Mouse (Mus musculus) gastrocnemius, postnatal 25 days (tissue): ENCODE data around the gene Mgat4a. TPM values are rescaled to one million over a fixed set of nuclear protein-coding genes. Genes with fewer than 3 reads are reported as not detected.

Experiments used
- DNase-seq: peaks from one replicate; pipeline ENCODE4 v3.0.0; 2022
- total RNA-seq, 2 experiments: library from RNA; stranded (reverse); gene quantifications; 1 replicate in 1 of 2; 2 replicates in 1 of 2; pipeline ENCODE4 v1.2.3; 2021

The Mgat4a gene
- total RNA-seq, 2 experiments from 2014 or later: 3.5 to 4.6 TPM

DNA sequence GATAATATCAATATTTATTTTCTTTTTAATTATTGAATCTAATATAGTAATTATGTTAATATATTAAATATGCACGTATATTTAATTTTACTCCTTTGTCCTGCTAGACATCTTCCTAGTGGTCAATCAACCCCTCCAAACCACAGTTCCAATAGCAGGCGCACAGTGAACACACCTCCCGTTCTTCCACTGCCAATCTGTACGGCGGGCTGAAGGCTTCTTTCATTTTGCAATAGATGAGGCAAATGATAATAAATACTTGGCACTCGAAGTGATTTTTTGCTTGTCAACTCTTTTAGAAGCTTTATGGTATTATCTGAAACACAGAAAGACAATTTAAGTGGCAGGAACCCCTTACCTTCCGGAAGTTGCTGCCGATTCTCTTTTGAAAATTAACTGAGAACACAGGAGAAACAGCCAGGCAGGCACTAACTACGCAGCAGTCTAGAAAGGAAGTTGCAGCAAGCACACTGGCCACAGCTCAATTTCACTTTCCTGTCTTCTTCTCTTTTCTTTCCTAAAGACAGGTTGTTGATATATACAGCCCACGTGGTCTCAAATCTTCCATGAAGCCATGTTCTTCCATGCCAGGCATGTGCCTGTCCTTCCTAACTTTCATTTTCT lies 45.0 kb downstream of the Mgat4a start:
- DNase-seq: no peak

DNA sequence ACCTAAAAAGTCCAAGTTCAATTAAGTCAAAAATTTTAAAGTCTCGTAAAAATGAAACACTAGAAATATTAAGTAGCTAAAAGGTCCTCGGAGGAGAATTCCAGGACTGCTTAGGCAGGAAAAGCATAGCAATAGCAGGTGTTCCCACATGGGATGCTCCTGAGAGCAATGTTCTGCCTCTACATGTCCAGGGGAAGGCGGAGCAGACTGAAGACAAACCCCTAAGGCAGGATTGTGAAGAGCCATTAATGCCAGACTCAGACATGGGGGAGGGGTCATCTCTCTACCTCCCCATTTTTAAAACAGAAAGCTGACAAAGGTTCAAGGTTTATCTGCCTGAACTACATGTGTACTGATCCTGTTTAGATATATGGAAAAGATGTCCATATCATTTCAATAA lies 45.7 kb downstream of the Mgat4a start:
- DNase-seq: no peak

DNA sequence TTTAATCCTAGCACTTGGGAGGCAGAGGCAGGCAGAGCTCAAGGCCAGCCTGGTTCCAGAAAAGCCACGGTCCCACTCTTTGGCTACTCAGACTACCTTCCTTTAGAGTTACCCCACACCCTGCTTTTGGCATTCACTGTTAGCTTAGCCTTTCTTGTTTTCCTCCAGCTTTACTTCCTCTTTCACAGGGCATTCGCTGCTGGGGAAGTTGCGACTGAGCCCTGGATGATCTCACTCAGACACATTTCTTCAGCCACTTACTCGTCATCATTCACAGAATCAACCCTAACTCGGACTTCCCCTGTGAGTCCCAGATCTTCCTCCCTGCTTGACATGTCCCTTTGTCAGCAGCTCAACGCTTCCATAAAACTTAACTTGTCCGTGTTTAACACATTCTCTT lies 49.1 kb downstream of the Mgat4a start:
- DNase-seq: no peak

DNA sequence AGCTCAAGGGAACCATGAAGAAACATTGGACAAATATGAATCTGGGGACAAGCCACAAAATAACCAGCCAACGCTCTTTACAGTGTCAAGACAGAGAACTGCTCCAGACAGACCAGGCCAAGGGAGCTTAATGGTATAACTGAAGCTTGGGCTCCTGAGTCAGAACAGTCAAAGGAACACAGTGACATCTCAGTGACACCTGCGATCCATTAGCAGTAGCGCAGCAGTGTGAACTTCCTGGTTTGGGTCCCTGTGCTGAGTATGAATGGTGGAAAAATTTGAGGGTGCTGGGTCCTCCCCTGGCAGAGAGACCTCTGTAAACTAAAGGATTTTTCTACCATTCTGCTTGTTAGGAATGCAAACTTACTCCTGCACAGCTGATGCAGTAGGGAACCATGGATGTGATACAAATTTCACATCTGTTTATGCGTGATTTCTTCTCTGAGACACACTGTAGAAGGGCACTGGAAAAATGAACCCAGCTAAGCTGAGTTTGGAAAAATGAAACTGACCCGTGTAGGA lies 50.1 kb downstream of the Mgat4a start:
- no peak for DNase-seq

DNA sequence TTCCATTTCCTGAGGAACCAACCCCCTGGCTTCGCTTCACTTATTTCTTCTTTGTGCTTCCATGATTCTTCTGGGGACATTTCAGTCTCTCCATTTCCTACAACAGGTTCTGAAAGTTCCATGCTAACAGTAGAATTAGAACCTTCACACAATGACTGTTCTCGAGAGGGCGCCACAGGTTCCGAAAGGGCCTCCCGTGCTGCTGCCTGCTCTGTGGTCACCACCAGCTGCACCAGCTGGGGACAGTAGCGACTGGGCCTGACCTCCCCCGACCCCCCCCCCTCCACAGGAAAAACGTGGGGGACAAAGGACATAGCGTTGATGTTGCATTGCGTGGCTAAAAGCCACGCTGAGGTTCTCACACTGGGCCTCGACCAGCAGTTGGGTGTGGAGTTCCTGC lies 52.3 kb downstream of the Mgat4a start:
- DNase-seq: no peak

DNA sequence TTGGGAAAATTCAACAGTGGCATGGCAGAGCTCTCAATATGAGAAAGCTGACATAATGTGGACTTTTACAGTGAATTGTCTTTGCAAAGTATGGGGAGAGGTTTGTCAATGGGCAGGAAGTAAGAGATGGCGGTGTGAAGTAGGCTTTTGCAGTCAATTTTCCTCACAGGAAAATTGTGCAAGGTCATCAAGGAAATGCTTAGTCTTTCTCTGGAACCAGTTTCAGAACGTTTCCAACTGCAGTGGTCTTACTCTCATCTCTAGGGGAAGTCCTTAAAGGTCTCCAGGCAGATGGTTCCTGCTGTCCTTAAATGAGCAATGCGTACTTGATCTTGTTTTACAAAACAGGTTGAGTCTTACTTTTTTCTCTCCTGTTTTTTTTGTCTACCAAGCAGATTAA lies 53.8 kb downstream of the Mgat4a start:
- DNase-seq: no peak

DNA sequence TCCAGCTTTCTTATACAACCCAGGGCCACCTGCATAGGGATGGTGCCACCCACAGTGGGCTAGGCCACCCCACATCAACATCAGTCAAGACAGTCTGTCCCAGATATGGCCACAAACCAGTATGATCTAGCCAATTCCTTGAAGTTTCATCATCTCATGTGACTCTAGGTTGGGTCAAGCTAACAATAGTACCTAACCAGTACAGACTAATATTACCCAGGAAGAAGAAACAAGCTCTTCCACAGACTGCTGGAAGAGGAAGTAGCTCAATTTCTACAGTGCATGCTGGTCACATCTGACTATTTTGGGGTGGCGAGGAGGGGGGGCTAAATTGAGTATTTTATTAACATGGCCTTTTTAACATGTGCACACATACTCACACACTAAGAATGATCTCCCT lies 54.4 kb downstream of the Mgat4a start:
- DNase-seq: no peak

DNA sequence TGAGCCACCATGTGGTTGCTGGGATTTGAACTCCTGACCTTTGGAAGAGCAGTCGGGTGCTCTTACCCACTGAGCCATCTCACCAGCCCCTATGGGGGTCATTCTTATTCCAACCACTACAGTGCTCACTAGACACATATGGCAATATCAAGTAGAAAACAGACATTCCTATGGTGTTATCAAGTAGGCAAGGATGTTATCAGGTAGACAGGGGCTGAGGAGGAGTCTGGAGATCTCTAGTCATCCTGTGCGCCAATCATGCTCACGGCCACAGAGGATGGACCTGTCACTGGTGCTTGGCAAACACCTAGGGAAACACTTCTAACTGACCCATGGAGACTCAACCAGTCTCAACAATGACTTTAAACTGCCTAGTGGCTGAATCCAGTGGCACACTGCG lies 56.2 kb downstream of the Mgat4a start:
- DNase-seq: no peak

DNA sequence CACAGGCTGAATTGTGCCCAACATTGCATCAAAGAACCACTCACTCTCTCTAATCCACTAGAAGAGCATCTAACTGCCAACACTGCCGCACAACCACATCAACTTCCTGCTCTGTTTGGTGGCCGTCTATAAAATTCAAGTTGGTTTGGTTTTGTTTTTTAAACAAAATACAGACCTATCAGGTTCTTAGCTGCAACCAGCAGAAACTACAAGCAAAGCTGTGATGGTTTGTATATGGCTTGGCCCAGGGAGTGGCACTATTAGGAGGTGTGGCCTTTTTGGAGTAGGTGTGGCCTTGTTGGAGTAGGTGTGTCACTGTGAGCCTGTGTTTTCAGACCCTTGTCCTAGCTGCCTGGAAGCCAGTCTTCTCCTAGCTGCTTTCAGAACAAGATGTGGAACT lies 59.5 kb downstream of the Mgat4a start:
- no peak for DNase-seq

DNA sequence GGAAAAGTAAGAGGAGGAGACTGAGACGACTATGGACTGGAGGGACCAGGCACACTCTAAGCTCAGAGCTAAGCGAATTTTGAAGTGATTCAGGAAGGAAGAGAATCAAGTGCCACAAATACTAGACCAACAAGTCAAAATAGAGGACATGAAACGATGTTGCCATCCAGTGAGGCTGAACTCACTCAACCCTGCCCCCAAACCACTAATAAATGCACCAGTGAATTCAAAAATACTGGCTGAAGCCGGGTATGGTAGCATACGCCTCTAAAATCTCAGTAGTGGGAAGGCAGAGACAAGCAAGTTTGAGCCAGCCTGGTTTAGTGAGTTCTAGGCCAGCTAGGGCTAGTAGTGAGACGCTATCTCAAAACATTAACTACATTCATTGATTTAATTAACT lies 60.1 kb downstream of the Mgat4a start:
- DNase-seq: no peak

DNA sequence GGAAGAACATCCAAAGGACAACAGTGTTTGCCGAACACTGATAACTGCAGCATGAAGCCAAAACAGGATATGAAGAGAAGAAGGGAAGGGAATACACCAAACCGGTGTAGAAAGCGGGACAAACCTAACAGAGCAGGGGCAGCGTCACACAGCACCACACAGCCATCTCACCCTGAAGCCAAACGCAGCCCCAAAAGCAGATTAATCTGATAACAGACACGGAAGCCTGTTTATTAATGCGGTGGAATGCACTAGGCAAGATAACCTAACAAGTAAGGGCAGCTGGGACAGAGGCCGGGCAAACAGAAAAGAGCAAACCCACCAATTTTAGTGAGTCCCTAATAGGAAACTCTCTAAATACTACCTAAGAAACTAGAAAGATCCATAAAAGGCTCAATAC lies 61.1 kb downstream of the Mgat4a start:
- no peak for DNase-seq

DNA sequence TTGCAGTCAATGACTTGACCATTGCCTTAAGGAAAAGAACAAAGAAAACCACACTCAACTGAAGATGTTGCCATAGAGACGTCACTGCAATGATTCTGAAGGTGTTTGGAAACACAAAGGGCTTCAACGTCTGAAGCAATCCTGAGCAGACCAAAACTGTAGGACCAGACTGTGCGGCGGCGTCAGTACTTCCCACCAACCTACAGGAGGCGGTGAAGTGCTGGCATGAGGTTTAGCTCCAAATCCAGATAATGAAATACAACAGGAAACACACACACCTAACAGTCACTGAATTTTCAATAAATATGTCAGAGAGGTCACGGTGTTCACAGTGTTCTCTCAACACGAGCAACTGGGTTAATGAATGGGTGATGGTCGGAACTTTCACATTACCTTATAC lies 61.7 kb downstream of the Mgat4a start:
- DNase-seq: no peak

DNA sequence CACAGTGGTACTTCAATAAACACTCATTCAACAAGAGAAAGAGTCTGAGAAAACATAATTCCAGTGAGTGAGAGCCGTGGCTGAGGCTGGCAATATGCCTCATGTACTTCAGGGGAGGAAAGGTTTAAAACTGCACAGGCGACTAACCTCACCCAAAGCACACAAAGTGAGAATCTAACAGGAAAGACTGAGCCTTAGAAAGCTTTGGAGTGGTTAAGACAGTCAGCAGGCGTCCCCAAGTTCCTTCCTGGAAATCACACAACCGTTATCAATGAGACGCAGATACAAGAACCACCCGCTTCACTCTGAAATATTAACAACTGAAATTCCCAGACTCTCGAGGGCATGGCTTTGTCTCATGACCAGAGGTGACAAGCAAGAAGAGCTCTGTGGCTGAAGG lies 62.4 kb downstream of the Mgat4a start:
- DNase-seq: no peak

DNA sequence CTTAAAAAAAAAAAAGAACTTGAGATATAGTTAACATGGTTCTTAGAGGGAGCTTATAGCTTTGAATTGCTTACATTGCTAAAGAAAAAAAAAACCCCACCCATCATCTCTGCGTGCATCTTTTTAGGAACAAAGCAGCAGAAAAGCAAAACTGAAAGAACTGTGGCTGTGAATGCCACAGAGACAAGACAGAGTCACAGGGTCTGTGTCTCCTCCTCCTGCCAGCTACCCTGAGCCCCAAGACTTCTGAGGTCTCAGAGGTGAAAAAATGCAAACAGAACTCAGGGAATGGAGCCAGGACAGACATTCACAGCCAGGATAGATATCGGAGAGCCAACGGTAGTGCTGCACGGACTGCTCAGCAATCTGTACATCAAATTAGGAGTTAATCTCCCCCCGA lies 62.9 kb downstream of the Mgat4a start:
- DNase-seq: no peak

DNA sequence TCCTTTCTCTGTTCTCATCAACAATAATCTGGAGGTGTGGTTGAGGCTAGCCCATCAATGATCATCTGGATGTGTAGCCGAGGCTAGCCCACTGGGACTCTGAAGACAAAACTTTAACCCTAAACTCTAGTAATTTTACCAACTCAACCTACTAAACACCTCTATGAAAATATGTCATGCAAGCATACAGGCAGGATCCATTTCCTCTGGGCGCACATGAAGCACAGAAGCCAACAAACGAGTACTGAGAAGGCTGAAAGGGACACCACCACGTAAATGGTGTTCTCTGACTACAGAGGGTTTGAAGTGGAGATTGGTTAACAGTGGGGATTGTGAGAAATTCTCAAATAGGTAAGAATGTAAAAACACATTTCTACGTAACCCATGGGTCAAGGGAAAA lies 63.6 kb downstream of the Mgat4a start:
- DNase-seq: no peak

DNA sequence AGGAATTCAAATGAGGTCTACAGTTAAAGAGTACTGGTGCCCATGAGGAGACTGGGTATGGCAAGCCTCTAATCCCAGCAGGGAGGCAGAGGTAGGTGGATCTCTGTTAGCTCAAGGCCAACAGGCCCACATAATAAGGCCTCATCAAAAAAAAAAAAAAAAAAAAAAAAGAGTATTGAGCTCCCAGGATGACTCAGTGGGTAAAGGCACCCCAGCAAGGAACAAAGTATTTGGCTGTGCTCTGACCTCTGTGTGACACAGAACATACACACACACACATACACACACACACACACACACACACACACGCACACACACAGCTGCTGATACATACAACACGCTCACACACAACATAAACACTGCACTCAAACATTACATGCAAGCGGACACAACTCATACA lies 65.5 kb downstream of the Mgat4a start:
- DNase-seq: no peak

DNA sequence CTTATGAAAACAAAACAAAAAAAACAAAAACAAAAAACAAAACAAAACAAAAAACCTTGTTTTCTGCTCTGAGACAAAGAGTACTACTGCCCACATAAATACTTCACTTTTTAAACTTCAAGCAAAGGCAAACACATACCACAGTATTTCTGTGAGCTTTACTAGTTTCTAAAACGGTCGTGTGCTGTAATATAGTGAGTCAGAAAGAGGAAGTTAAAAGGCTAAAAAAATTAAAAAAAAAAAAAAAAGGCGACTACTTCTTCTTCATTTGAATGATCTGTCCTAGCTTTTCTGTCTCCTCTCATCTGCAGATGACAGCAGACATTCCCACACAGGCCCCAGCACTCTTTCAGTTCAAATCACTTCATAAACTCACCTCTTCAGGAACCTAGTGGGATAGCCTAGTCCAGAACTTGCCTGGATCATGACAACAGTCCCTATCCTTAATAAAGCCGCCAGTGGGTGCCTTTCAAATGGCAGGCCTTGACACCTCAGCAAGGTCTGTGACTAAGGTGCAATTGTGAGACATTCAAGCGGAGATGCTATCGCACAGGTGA lies 66.1 kb downstream of the Mgat4a start:
- DNase-seq: no peak

DNA sequence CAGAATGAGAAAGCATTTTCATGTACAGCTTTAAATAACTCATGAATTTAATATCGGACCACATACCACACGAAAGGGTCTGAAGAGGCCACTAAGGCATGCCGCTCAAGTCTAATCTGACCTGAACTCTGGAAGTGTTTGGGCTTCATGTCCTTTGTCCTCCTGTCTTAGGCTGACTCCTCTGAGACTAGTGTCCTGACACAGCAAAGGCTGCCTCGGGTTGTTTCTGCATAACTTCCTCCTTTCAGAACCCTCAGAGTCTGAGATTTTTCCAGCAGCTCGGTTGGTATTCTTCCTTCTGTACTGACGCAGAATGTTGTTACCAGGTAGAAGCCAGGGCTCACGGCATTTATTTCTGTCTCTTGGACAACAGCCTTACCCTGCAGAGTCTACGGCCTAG lies 66.8 kb downstream of the Mgat4a start:
- DNase-seq: no peak

DNA sequence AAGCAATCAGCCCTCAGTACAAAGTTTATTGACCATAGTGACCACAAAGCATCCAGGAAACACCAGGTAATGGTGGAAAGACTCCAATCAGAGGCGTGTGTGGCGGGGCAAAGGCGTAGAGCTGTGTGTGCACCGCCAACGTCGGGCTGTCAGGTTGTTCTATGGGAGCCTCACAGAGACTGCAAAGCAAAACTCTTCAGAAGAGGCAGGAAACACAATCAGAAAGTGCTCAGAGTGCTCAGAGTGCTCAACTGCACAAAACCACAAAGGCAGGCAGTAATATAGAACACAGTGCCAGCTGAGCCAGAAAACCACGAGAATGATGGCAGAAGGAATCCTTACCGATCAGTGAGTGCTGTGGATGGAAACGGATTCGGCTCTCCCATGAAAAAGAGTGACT lies 67.6 kb downstream of the Mgat4a start:
- no peak for DNase-seq

DNA sequence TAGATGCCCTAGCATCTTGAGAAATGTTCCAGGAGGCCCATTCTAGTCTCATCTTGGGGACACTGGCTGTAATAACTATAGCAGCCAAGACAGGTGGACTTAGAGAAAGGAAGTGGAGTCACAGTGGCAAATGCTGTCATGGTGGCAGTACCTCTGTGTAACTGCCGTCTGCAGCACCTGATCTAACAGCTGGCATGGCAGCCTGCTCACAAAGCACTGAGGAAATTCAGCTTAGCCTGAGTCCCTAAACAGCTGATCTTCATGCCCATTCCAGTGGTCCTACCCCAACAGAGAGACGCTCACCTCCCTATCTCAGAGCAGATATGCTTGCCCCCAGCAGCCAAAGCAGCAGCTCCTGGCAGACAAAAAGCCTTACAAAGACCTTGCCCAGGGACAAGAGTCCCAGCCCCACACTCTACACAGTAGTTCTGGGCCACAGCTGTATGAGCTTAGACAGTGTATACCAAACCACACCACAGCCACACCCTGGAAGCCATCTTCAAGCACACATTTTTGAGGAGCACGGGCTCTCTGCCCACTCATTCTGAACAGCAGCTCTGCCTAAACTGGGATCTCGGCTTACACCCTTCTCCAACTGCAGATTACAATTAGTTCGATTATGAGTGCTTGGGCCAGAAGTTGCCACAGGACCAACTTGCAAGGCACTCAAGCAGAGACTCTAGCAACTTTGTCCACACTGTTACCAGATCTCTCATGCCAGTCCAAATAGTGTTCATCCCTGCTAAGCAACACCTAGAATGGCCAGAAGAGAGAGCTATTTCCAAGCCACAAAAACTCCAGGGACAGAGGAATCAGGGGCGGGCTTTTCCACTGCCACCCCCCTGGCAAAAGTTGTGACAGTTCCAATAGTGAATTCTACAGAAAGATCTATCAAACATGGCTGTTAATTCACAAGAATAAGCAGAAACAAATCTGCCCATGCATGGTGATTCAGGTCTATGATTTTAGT lies 69.4 kb downstream of the Mgat4a start:
- no peak for DNase-seq

DNA sequence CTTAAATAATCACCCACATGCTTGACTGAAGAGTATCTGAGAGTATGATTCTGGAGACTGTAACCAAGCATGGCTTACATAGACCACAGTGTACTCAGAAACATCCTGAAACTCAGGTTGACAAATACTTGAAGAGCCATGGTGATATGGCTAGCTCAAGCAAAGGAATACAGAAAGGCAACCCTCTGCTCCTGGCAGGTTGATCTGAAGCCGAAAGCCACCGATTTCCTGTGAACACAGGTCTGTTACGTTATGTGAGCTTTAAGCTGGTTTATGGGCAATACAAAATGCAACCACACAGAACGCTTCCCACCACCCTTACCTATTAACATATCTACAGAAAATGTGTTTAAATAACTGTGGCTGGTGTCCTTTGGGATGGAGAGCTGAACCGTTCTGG lies 71.8 kb downstream of the Mgat4a start:
- DNase-seq: no peak

DNA sequence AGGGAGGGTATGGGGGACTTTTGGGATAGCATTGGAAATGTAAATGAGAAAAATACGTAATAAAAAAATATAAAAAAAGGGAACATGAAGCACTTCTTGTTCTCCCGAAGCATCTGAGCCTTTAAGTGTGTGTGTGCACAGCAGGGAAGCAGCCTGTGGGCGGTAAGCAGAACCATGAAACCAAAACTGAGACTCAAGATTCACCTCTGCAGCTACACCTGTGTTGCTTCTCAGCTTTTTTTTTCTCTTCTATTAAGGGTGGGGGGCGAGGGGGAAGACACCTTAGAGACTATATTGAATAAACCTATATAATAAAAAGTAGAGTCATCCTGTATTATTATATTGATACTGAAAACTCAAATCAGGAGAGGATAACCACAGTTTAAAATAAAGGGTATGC lies 73.0 kb downstream of the Mgat4a start:
- DNase-seq: no peak

DNA sequence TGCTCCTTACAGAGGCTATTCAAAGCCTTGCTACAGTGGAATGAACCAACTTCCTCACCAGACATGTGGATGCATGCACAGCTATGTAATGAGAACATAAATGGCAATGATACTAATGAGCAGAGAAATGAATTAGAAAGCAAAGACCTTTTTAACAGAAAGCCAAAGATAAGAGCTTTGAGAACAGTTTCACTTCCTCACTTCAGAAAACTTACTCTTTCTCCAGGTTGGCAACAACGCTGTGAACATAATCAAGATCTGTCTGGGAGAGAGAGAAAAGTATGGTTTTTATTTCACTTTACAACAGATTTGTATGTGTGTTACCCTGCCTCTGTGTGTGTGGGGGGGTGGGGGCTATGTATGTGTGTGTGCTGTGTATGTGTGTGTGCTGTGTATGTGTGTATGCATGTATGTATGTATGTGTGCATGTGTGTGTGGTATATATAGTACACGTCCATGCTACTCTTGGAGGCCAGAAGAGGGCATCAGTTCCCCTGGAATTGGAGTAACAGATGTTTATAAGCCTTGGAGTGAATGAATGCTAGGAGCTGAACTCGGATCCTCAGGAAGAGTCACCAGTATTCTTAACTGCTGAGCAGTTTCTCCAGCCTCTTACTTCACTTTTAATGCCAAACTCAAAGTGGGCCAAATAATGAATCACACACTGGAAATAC lies 74.4 kb downstream of the Mgat4a start:
- DNase-seq: no peak
